Mouse (Mus musculus): ENCODE results near the gene Gmpr2. TPM values are rescaled to one million over a fixed set of nuclear protein-coding genes. Genes with fewer than 3 reads are reported as not detected.
A peak's percentile ranks its signal among the peaks of the same experiment; 100 is the strongest.

Gmpr2 gene
- 52.3 and 58.4 TPM in 2 replicates for polyA plus RNA-seq (2015; fragmentation: Nextera tagmentation; extraction: Ambion mirVana)

- Histone ChIP-seq H3K9ac (ENCODE audit: low read depth, low read length) (peak within 1 kb of the TSS; percentile 89), H3K4me3 (ENCODE audit: low read length) (peak within 1 kb of the TSS; percentile 73), H3K27ac (ENCODE audit: low read length) (peak within 1 kb of the TSS; percentile 89), H3K9me3 (ENCODE audit: control insufficient read depth, low read length) (no peaks in the 10 kb centered on the region), H3K4me2 (ENCODE audit: low read depth, low read length) (peak within 1 kb of the TSS; percentile 88), H3K4me1 (ENCODE audit: control insufficient read depth, insufficient read depth, low read length) (peaks cover 14% of the 10 kb centered on the region), H3K36me3 (ENCODE audit: control insufficient read depth, insufficient read depth, low read length) (no peaks in the 10 kb centered on the region; the same call in 1 of the 2 replicates), H3K27me3 (replicated peaks; ENCODE audit: control insufficient read depth, insufficient read depth, low read length) (no peaks in the 10 kb centered on the region)
- under 1% methylated on average over 38 of the region's 38 CpGs for WGBS
- ATAC-seq: peak; percentile 99
Measured at GRCm38 (mm10) chr14:55671833-55672740, at the start of gene Gmpr2, which contains the start of gene Nedd8. Gmpr2 (plus strand) TSS chr14:55671941. Nedd8 (minus strand) TSS chr14:55672124.

- H3K36me3 ChIP-seq (ENCODE audit: control insufficient read depth, insufficient read depth, low read length): peaks cover 52% of the 10 kb centered on the region
- no peak overlapping the region for H3K4me3 ChIP-seq (ENCODE audit: low read length)
- no peaks in the 10 kb centered on the region for H3K27me3 ChIP-seq (replicated peaks; ENCODE audit: control insufficient read depth, insufficient read depth, low read length)
- no peak overlapping the region for H3K27ac ChIP-seq (ENCODE audit: low read length)
- WGBS: 77% methylated on average over 27 of the region's 27 CpGs
- H3K4me2 ChIP-seq (ENCODE audit: low read depth, low read length): no peak overlapping the region
- H3K4me1 ChIP-seq (ENCODE audit: control insufficient read depth, insufficient read depth, low read length): peaks cover 5% of the 10 kb centered on the region; the same call in 1 of the 2 replicates
- no peaks in the 10 kb centered on the region for H3K9me3 ChIP-seq (ENCODE audit: control insufficient read depth, low read length)
- no peak overlapping the region for H3K9ac ChIP-seq (ENCODE audit: low read depth, low read length)
- ATAC-seq: no peak
Measured at GRCm38 (mm10) chr14:55628077-55628827, 43.5 kb upstream of the Gmpr2 start.

- H3K27ac ChIP-seq (ENCODE audit: low read length): no peak overlapping the region
- no peak overlapping the region for H3K4me2 ChIP-seq (ENCODE audit: low read depth, low read length)
- H3K4me3 ChIP-seq (ENCODE audit: low read length): no peak overlapping the region
- peaks cover 5% of the 10 kb centered on the region; the same call in 1 of the 2 replicates for H3K4me1 ChIP-seq (ENCODE audit: control insufficient read depth, insufficient read depth, low read length)
- 52% methylated on average over 5 of the region's 5 CpGs for WGBS
- no peak for ATAC-seq
- H3K9me3 ChIP-seq (ENCODE audit: control insufficient read depth, low read length): no peaks in the 10 kb centered on the region
- peaks cover 59% of the 10 kb centered on the region for H3K36me3 ChIP-seq (ENCODE audit: control insufficient read depth, insufficient read depth, low read length)
- H3K9ac ChIP-seq (ENCODE audit: low read depth, low read length): no peak overlapping the region
- no peaks in the 10 kb centered on the region for H3K27me3 ChIP-seq (replicated peaks; ENCODE audit: control insufficient read depth, insufficient read depth, low read length)
Measured at GRCm38 (mm10) chr14:55629312-55629711, 42.4 kb upstream of the Gmpr2 start.

GRCm38 (mm10) chr14:55634874-55635522 is 36.7 kb upstream of the Gmpr2 start:
- peak; percentile 62 for ATAC-seq
- peak overlapping the region; percentile 78 for H3K27ac ChIP-seq (ENCODE audit: low read length)
- peak overlapping the region; percentile 95 for H3K4me2 ChIP-seq (ENCODE audit: low read depth, low read length)
- 4% methylated on average over 23 of the region's 23 CpGs for WGBS
- H3K9me3 ChIP-seq (ENCODE audit: control insufficient read depth, low read length): no peaks in the 10 kb centered on the region
- peaks cover 28% of the 10 kb centered on the region for H3K36me3 ChIP-seq (ENCODE audit: control insufficient read depth, insufficient read depth, low read length)
- peaks cover 10% of the 10 kb centered on the region for H3K4me1 ChIP-seq (ENCODE audit: control insufficient read depth, insufficient read depth, low read length)
- H3K27me3 ChIP-seq (replicated peaks; ENCODE audit: control insufficient read depth, insufficient read depth, low read length): no peaks in the 10 kb centered on the region
- H3K9ac ChIP-seq (ENCODE audit: low read depth, low read length): peak overlapping the region; percentile 80
- peak overlapping the region; percentile 74 for H3K4me3 ChIP-seq (ENCODE audit: low read length)

- Histone ChIP-seq H3K36me3 (ENCODE audit: control insufficient read depth, insufficient read depth, low read length) (peaks cover 31% of the 10 kb centered on the region), H3K4me2 (ENCODE audit: low read depth, low read length) (peak within 1 kb of the TSS; percentile 95), H3K4me3 (ENCODE audit: low read length) (peak within 1 kb of the TSS; percentile 74), H3K9ac (ENCODE audit: low read depth, low read length) (peak within 1 kb of the TSS; percentile 80), H3K27me3 (replicated peaks; ENCODE audit: control insufficient read depth, insufficient read depth, low read length) (no peaks in the 10 kb centered on the region), H3K27ac (ENCODE audit: low read length) (peak within 1 kb of the TSS; percentile 78), H3K4me1 (ENCODE audit: control insufficient read depth, insufficient read depth, low read length) (peaks cover 9% of the 10 kb centered on the region), H3K9me3 (ENCODE audit: control insufficient read depth, low read length) (no peaks in the 10 kb centered on the region)
- peak; percentile 90 for ATAC-seq
- under 1% methylated on average over 33 of the region's 33 CpGs for WGBS
Measured at GRCm38 (mm10) chr14:55635523-55636007, 36.2 kb upstream of the Gmpr2 start, which contains the start of gene Ipo4. Ipo4 (minus strand) TSS chr14:55635957.

GRCm38 (mm10) chr14:55637795-55638194 is 33.9 kb upstream of the Gmpr2 start, which contains the start of gene Gm49378:
Gm49378 (minus strand) TSS chr14:55637895.
- ATAC-seq: no peak
- H3K9ac ChIP-seq (ENCODE audit: low read depth, low read length): no peak within 1 kb of the TSS
- H3K4me2 ChIP-seq (ENCODE audit: low read depth, low read length): no peak within 1 kb of the TSS
- H3K9me3 ChIP-seq (ENCODE audit: control insufficient read depth, low read length): no peaks in the 10 kb centered on the region
- no peak within 1 kb of the TSS for H3K27ac ChIP-seq (ENCODE audit: low read length)
- no peaks in the 10 kb centered on the region for H3K27me3 ChIP-seq (replicated peaks; ENCODE audit: control insufficient read depth, insufficient read depth, low read length)
- H3K4me1 ChIP-seq (ENCODE audit: control insufficient read depth, insufficient read depth, low read length): peaks cover 15% of the 10 kb centered on the region
- peaks cover 36% of the 10 kb centered on the region for H3K36me3 ChIP-seq (ENCODE audit: control insufficient read depth, insufficient read depth, low read length)
- WGBS: 95% methylated on average over 9 of the region's 9 CpGs
- H3K4me3 ChIP-seq (ENCODE audit: low read length): no peak within 1 kb of the TSS

- Histone ChIP-seq H3K4me2 (ENCODE audit: low read depth, low read length) (no peak overlapping the region), H3K4me3 (ENCODE audit: low read length) (no peak overlapping the region), H3K4me1 (ENCODE audit: control insufficient read depth, insufficient read depth, low read length) (peaks cover 20% of the 10 kb centered on the region), H3K36me3 (ENCODE audit: control insufficient read depth, insufficient read depth, low read length) (peaks cover 25% of the 10 kb centered on the region), H3K27me3 (replicated peaks; ENCODE audit: control insufficient read depth, insufficient read depth, low read length) (no peaks in the 10 kb centered on the region), H3K27ac (ENCODE audit: low read length) (no peak overlapping the region), H3K9ac (ENCODE audit: low read depth, low read length) (no peak overlapping the region), H3K9me3 (ENCODE audit: control insufficient read depth, low read length) (no peaks in the 10 kb centered on the region)
- 96% methylated on average over 14 of the region's 14 CpGs for WGBS
- no peak for ATAC-seq
Measured at GRCm38 (mm10) chr14:55640816-55641215, 30.9 kb upstream of the Gmpr2 start.

- Histone ChIP-seq H3K4me2 (ENCODE audit: low read depth, low read length) (no peak overlapping the region), H3K27ac (ENCODE audit: low read length) (no peak overlapping the region), H3K4me3 (ENCODE audit: low read length) (no peak overlapping the region), H3K4me1 (ENCODE audit: control insufficient read depth, insufficient read depth, low read length) (peaks cover 23% of the 10 kb centered on the region), H3K36me3 (ENCODE audit: control insufficient read depth, insufficient read depth, low read length) (peaks cover 24% of the 10 kb centered on the region), H3K9ac (ENCODE audit: low read depth, low read length) (no peak overlapping the region), H3K9me3 (ENCODE audit: control insufficient read depth, low read length) (no peaks in the 10 kb centered on the region), H3K27me3 (replicated peaks; ENCODE audit: control insufficient read depth, insufficient read depth, low read length) (no peaks in the 10 kb centered on the region)
- no peak for ATAC-seq
- 92% methylated on average over 13 of the region's 13 CpGs for WGBS
Measured at GRCm38 (mm10) chr14:55641291-55641690, 30.4 kb upstream of the Gmpr2 start.
